Mouse (Mus musculus): ENCODE results near the gene Fcgr1.
"Not testable (repeated sequence)": the region's sequence is repeated elsewhere in the genome, so short reads cannot be mapped to it uniquely, and the experiment has no call there.

Gene Fcgr1

DNA sequence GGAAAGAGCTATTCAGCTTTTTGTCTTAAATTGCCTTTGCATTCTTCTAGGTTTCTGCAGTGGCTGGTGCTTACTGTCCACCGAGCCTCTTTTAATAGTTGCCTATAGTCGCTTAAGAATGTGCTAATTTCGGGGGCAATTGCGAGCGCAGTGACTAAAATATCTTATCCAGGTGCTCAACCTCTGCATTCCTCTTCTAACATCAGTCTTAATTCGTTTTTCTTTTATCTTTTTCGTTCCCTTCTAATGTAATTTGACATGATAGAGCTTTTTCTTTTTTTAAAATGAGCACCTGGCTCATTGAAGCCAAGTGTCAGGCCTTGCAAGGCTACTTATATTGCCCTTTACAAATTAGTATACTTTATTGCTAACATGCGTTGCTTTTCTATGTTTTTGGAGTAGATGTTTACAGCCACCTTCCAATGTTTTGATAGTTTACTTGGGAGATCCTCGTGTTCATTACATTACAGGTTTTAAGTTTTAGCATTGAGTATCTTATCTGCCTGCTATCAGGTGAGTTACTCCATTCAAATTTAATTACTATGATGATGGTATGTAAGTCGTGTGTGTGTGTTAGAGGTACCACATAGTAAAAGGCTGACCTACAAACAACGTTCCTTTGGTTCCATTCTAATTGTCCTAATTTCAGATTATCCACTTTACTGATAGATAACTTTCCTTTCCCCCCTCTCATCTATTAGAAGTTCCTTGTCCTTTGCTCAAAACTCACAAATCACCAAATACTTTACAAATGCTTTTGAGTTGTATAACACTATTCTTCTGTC lies 46.2 kb downstream of the Fcgr1 start:
- DNase-seq (ENCODE audit: low spot score), result no peak

DNA sequence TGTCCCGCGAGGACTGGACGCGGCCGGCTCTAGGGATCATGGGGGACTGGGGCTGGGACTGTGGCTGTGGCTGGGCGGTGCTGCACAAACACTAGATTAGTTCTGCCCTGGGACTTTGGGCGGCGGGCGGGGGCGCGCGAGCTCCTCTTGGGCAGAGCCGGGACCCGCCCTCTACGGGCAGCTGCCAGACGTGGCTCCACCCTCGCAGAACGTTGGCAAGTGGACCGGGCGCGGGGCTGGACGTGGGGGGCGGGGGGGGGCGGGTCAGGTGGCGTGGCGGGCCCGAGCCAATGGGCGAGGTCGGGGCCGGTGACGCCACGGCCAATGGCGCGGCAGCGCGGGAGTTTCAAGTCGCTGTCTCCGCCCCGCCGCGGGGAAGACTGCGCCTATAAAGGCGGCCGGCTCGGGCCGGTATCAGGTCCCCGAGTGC lies 47.3 kb downstream of the Fcgr1 start, which contains the start of gene Hist2h3c1:
Gene Hist2h3c1, plus strand, starts transcription at position 259 of the 430 bp plus-strand sequence.
- DNase-seq (ENCODE audit: low spot score), result not testable (repeated sequence)

DNA sequence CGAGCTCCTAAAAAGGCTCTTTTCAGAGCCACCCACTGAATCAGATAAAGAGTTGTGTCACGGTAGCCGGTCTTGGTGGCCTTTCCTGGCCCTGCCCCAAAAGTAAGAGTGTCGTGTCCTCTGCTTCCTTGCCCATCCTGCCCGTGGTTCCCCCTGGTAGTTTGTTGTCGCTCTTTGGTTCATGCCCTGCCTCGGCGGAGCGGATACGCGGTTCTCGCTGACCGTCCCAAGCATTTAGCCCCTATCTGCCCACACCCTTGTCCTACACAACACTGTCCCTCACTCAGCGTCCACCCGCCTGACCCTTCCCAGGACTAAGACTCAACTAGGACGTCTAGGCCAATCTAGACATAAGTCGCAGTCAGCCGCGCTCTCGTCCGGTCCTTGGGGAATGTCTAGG lies 47.8 kb downstream of the Fcgr1 start:
- not testable (repeated sequence) for DNase-seq (ENCODE audit: low spot score)

DNA sequence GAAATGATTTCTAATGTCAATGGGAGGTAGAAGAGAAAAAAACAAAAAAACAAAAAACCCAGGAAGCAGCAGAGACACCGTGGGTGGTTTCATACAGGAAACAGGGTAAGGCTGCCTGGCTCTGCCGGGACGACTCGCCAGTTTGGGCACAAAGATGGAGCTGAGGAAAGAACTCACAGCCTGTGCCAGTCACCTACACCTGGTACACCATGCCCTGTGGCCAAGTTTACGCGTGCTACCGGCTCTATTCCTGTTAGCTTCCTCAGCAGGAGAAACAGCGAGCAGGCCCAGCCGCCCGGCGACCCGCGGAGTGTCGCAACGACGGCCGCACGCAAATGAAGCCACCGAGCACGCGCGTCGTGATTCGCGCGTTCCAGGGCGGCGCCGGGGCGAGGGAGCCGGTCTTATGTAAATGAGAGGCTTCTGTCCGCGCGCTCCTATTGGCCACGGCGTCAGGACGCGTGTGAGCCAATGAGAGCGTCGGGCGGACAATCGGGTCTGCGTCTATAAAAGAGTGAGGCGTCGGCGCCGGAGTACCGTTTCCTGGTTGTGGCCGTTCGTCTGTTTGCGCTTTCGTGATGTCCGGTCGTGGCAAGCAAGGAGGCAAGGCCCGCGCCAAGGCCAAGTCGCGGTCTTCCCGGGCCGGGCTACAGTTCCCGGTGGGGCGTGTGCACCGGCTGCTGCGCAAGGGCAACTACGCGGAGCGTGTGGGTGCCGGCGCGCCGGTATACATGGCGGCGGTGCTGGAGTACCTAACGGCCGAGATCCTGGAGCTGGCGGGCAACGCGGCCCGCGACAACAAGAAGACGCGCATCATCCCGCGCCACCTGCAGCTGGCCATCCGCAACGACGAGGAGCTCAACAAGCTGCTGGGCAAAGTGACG lies 48.5 kb downstream of the Fcgr1 start, which contains the start of gene Hist2h2aa1:
Gene Hist2h2aa1, plus strand, starts transcription at position 495 of the 884 bp plus-strand sequence.
- DNase-seq (ENCODE audit: low spot score), result peak; percentile 85

DNA sequence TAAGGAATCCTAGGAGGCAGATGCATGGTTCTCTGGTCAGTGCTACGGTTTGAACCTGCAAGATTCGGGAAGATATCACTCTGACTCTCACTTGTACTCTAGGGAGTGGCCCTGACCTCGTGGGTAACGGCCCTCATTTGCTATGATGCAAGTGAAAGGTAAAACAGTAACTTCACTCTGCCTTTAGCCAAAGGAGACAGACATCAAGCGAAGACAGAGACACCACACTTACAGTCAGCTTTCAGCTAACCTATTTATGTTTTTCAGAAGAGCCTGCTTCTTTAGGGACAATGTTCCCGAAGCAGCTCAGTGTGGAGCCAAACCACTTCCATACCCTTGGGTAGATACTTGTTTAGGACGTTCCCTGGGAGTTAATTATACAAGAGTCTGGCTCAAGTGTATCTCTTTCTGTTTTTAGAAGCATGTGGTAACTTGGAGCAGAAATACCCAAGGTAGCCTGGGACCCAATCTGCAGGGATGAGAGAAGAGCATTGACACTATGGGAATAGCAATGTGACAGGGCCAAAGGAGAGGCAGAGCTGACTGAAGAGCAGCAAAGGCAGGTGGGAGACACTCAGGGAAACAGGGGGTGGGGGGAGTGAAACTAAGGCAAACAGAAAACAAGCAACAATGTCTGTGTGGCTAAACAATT lies 49.7 kb downstream of the Fcgr1 start:
- DNase-seq (ENCODE audit: low spot score), result no peak

DNA sequence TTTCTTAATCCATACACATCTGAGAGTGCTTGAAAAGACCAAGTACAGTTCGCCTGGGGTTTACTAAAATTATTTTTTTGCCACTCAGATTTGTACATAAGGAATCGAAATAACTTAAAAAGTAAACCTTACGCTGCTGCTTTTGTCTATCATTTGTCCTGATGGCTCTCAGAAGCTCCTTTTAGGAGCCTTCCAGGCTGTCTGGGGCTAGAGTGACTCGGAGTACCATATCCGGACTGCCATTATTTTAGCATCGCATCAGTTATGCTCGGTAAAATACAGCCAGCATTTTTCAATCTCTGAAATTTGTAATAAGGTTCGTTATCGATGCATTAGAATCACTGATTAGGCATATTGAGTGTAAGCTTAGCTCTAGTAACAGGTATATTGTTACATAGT lies 53.0 kb downstream of the Fcgr1 start:
- no peak for DNase-seq (ENCODE audit: low spot score)

DNA sequence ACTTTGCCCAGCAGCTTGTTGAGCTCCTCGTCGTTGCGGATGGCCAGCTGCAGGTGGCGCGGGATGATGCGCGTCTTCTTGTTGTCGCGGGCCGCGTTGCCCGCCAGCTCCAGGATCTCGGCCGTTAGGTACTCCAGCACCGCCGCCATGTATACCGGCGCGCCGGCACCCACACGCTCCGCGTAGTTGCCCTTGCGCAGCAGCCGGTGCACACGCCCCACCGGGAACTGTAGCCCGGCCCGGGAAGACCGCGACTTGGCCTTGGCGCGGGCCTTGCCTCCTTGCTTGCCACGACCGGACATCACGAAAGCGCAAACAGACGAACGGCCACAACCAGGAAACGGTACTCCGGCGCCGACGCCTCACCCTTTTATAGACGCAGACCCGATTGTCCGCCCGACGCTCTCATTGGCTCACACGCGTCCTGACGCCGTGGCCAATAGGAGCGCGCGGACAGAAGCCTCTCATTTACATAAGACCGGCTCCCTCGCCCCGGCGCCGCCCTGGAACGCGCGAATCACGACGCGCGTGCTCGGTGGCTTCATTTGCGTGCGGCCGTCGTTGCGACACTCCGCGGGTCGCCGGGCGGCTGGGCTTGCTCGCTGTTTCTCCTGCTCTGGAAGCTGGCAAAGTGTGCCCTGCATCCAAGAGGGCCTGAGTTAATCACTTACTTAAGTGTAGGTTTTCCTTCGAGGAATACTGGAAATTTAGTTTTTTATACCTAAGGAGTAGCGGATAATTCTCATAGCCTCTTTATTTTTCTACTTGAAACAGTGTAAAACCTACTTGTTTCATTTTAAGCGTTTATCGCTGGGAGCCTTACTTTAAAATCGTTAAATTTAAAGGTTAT lies 53.6 kb downstream of the Fcgr1 start, which contains the start of gene Hist2h2aa2:
Gene Hist2h2aa2, minus strand, starts transcription at position 328 of the 850 bp plus-strand sequence.
- peak; percentile 92 for DNase-seq (ENCODE audit: low spot score)

DNA sequence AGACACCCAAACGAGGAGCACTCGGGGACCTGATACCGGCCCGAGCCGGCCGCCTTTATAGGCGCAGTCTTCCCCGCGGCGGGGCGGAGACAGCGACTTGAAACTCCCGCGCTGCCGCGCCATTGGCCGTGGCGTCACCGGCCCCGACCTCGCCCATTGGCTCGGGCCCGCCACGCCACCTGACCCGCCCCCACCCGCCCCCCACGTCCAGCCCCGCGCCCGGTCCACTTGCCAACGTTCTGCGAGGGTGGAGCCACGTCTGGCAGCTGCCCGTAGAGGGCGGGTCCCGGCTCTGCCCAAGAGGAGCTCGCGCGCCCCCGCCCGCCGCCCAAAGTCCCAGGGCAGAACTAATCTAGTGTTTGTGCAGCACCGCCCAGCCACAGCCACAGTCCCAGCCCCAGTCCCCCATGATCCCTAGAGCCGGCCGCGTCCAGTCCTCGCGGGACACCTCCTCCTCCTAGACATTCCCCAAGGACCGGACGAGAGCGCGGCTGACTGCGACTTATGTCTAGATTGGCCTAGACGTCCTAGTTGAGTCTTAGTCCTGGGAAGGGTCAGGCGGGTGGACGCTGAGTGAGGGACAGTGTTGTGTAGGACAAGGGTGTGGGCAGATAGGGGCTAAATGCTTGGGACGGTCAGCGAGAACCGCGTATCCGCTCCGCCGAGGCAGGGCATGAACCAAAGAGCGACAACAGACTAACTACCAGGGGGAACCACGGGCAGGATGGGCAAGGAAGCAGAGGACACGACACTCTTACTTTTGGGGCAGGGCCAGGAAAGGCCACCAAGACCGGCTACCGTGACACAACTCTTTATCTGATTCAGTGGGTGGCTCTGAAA lies 54.6 kb downstream of the Fcgr1 start, which contains the start of gene Hist2h3c2:
Gene Hist2h3c2, minus strand, starts transcription at position 174 of the 840 bp plus-strand sequence.
- not testable (repeated sequence) for DNase-seq (ENCODE audit: low spot score)

DNA sequence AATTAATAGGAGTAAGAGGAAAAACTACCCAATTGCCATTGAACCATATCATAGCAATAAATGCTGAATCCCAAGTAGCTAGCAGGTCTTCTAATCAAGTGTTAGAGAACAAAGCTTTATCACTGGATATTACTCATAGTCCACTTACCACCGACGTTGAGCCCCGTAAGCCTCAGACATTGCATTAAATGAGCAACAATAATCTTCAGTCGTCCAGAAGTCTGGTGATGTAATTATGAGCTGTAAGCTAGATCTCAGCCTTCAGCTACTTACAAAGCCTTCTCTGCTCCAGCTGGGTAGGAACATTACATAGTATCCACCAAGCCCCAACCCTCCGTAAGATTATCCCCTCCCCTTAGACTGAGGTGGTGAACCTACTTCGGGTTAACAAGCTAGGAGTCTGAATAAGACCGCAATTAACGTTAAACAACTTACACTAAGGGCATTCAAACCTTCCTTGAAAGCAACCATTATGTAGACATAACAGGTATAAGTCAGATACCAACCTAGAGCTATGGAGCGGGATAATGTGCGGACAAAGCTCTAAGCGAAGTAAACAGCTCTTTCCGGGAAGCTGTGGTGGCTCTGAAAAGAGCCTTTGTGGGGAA lies 55.8 kb downstream of the Fcgr1 start:
- peak; percentile 53 for DNase-seq (ENCODE audit: low spot score)

DNA sequence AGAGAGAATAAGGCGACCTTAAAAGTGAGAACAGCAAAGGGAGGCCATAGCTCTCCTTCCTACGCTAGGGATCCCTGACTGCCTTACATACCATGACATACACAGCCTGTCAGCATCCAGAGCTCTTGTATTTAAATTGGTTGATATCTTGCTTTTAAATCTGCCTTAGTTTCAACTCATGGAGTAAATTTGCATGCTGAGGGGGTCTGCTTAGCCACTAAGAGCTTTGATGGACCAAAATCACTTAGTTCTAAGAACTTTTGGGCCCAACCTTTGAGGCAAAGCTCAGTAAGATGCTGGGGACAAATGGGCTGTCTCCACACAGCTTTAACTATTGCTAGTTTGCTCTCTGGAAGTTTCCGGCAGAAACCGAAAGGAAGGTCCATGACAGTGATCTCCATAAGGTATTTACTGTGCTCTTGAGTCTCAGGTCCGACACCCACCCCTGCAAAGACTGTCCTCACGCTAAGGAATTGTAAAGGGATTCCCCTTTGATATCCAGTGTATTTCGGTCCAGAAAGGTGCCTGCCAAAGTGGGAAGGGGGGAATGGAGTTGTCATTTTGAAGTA lies 56.4 kb downstream of the Fcgr1 start:
- no peak for DNase-seq (ENCODE audit: low spot score)

DNA sequence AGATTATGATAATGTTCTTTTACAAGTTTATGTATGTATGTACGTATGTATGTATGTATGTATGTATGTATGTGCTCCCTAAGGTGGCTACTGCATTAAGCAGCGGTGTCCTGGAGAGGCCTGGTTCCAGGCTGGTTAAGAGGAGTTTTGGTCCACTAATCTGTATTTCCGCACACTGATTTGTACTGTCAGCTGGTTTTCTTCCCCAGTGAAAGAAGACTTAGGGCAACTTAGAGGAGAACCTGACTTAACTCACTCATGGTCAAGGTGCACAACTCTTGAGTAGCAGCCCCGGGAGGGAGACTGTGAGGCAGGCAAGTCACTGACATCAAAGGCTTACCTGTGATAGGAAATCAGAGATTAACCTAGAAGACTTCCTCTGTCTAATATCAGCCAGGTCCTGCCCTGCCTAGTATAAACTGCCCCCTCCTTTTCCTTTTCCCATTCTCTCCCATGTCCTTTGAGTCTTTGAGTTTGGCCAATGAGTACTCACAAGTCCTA lies 56.9 kb downstream of the Fcgr1 start:
- no peak for DNase-seq (ENCODE audit: low spot score)

DNA sequence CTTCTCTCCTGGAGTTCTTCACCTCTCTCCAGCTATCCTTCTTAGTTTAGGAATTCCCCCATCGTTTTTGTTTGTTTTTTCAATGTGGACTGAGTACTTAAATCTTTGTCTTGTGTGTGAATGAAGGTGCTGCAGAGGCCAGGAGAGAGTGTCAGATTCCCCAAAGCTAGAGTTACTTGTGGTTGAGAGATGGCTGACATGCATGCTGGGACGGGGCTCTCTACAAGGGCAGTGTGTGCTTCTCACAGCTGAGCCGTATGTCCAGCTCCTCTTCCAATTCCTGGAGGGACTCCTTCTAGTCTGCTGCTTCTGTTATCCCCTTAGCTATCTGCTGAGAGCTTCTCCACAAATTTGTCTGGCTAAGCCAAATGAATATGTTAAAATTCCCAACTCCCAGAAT lies 57.9 kb downstream of the Fcgr1 start:
- no peak for DNase-seq (ENCODE audit: low spot score)

DNA sequence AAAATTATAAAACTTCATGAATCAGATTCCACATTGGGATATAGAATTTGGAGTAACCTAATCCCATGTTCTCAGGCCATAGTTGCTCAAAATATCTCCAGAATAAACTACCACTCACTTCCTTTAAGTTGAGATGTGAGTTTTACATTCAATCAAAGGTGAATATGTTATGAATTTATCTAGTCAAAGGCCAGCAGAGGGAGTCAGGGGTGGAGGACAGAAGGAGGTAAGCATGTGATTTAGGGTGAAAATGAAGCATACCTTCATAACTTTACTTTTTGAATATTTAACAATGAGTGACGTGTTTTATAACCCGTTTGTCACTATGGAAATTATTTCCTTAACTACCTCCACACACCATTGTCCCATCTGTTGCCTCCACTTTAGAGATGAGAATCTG lies 58.9 kb downstream of the Fcgr1 start:
- no peak for DNase-seq (ENCODE audit: low spot score)

All from testis, postnatal 14 days (tissue).